ENCODE assay signal across 7 mouse cellular contexts in the genomic region with DNA sequence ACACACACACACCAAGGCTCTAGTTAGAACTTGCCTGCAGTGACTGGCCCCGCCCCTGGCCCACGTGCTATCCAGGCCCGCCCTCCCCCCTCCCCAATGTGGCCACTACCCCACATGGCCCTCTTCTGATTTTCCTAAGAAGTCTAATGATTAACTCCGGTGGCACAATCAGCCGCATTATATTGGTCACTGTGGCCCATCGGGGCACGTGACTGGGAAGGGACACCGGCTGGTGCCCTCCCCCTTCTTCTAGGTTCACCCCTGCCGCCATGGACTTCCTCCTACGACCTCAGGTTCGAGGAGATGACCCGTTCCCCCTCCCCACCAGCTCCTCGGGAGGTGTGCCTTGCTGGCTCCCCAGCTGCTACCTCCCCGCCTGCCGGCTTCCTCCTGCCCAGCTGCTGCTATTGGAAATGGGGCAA. TPM values are rescaled to one million over a fixed set of nuclear protein-coding genes. Genes with fewer than 3 reads are reported as not detected.
DNase-seq lines count a peak whose midpoint lies in the region; ATAC-seq and TF ChIP-seq lines count a peak whose summit lies in the region.

No protein-coding gene starts in this region.

- no peak overlapping the region for H3K9ac ChIP-seq in embryonic facial prominence, embryonic 12.5 days

- TF ChIP-seq POLR2A in brain, embryonic 14.5 days (IDR thresholded peaks at IDR 0.05; ENCODE audit: borderline replicate concordance, extremely low read depth, insufficient read depth, insufficient read length, poor library complexity, severe bottlenecking), result no peak

- no peaks in the 10 kb centered on the region for H3K27me3 ChIP-seq in embryonic facial prominence, embryonic 12.5 days

- no peak for ATAC-seq in embryonic facial prominence, embryonic 12.5 days (ENCODE audit: insufficient number of reproducible peaks, insufficient read depth, low FRiP score, low TSS enrichment)

- no peak for TF ChIP-seq CTCF in brain, embryonic 14.5 days (IDR thresholded peaks at IDR 0.05; ENCODE audit: borderline replicate concordance, extremely low read depth, insufficient read depth, insufficient read length)

- H3K4me3 ChIP-seq in embryonic facial prominence, embryonic 12.5 days, result 0 out of 2 replicates have a peak overlapping the region, but pooled peaks have one; percentile 10

- WGBS in embryonic facial prominence, embryonic 12.5 days, result 6% methylated on average over 15 of the region's 15 CpGs

- H3K9me3 ChIP-seq in embryonic facial prominence, embryonic 12.5 days, result no peaks in the 10 kb centered on the region

- H3K4me1 ChIP-seq in embryonic facial prominence, embryonic 12.5 days, result peaks cover 40% of the 10 kb centered on the region

- peak overlapping the region; percentile 68 for H3K4me2 ChIP-seq in embryonic facial prominence, embryonic 12.5 days (replicated peaks)

- DNase-seq in brain, embryonic 14.5 days (ENCODE audit: low read depth), result peak; percentile 33
- DNase-seq in kidney, postnatal 25 days, result peak; percentile 85 to 94
- peak; percentile 58 to 79 for DNase-seq in lung, postnatal 4 days
- DNase-seq in cerebellum, adult 11-12 months, result no peak
- DNase-seq in gastrocnemius, adult 18-20 months (ENCODE audit: low spot score), result no peak
- no peak for DNase-seq in cerebellum, adult 11 months

- H3K27ac ChIP-seq in embryonic facial prominence, embryonic 12.5 days, result no peak overlapping the region

- peaks cover 36% of the 10 kb centered on the region for H3K36me3 ChIP-seq in embryonic facial prominence, embryonic 12.5 days

RNA-seq across cellular contexts. Expression of gene Slc4a2, which starts 4.4 kb away (rescaled TPM):
- 38.9 and 41.4 TPM in 2 replicates for polyA plus RNA-seq in brain, embryonic 14.5 days (2012; rRNA removed)
- polyA plus RNA-seq in embryonic facial prominence, embryonic 12.5 days (2016; fragmentation: Nextera tagmentation; extraction: Ambion mirVana), result 46.6 and 49.8 TPM in 2 replicates
- total RNA-seq in gastrocnemius, adult 18-20 months (2021), result 10 to 100 TPM; 13.9 to 14.3 TPM

RNA-seq across cellular contexts. Expression of gene Cdk5, which starts 4.7 kb away (rescaled TPM):
- polyA plus RNA-seq in brain, embryonic 14.5 days (2012; rRNA removed), result 159 and 252 TPM in 2 replicates
- polyA plus RNA-seq in embryonic facial prominence, embryonic 12.5 days (2016; fragmentation: Nextera tagmentation; extraction: Ambion mirVana), result 62.2 and 63.2 TPM in 2 replicates
- 10 to 100 TPM; 10.5 to 11.2 TPM for total RNA-seq in gastrocnemius, adult 18-20 months (2021)

RNA-seq across cellular contexts. Expression of gene Asic3, which starts 14.8 kb away (rescaled TPM):
- polyA plus RNA-seq in brain, embryonic 14.5 days (2012; rRNA removed), result 0.71 and 1.1 TPM in 2 replicates
- 1.8 and 2.8 TPM in 2 replicates for polyA plus RNA-seq in embryonic facial prominence, embryonic 12.5 days (2016; fragmentation: Nextera tagmentation; extraction: Ambion mirVana)
- total RNA-seq in gastrocnemius, adult 18-20 months (2021), result under 1 TPM; 0.32 to 0.38 TPM

RNA-seq across cellular contexts. Expression of gene Fastk, which starts 17.1 kb away (rescaled TPM):
- 152 and 248 TPM in 2 replicates for polyA plus RNA-seq in brain, embryonic 14.5 days (2012; rRNA removed)
- 117 and 122 TPM in 2 replicates for polyA plus RNA-seq in embryonic facial prominence, embryonic 12.5 days (2016; fragmentation: Nextera tagmentation; extraction: Ambion mirVana)
- total RNA-seq in gastrocnemius, adult 18-20 months (2021), result 100 to 1,000 TPM; 183 to 194 TPM

RNA-seq across cellular contexts. Expression of gene Tmub1, which starts 19.7 kb away (rescaled TPM):
- 60.7 and 67.7 TPM in 2 replicates for polyA plus RNA-seq in brain, embryonic 14.5 days (2012; rRNA removed)
- 24.7 and 24.9 TPM in 2 replicates for polyA plus RNA-seq in embryonic facial prominence, embryonic 12.5 days (2016; fragmentation: Nextera tagmentation; extraction: Ambion mirVana)
- total RNA-seq in gastrocnemius, adult 18-20 months (2021), result 10 to 100 TPM; 17.7 to 23.3 TPM

Comparison
In these comparisons a context has a peak if more than half of its experiments do, and no peak if none do; other contexts are left out.
1. DNase-seq: peak in brain, embryonic 14.5 days (single experiment), kidney, postnatal 25 days (2 of 2) and lung, postnatal 4 days (2 of 2); none in cerebellum, adult 11-12 months (single experiment), gastrocnemius, adult 18-20 months (single experiment) and cerebellum, adult 11 months (single experiment).